In genomic region chr3:85468995-85469394, GRCm38 (mm10) we compare ENCODE assay signal across 15 mouse cellular contexts.
"Had no signal": no experiment of that assay in that cellular context is flagged by ENCODE, and none has a peak within 500 bp of the region (broad histone marks: within the 10 kb centered on the region; RNA-seq: fewer than 3 reads in every experiment).

No protein-coding gene starts in this region.

- H3K4me3 ChIP-seq: midbrain, embryonic 10.5 days; midbrain, embryonic 12.5 days; neural tube, embryonic 12.5 days; stomach, embryonic 15.5 days had no signal

- ATAC-seq: midbrain, embryonic 16.5 days had no signal

- H3K27ac ChIP-seq: midbrain, embryonic 10.5 days; midbrain, embryonic 12.5 days; neural tube, embryonic 12.5 days; stomach, embryonic 15.5 days; stomach, postnatal 0 days had no signal

- H3K4me1 ChIP-seq: midbrain, embryonic 10.5 days; midbrain, embryonic 12.5 days; neural tube, embryonic 12.5 days; stomach, embryonic 15.5 days had no signal

- DNase-seq: lung, adult 18-20 months; lung, embryonic 14.5 days; lung, postnatal 10 days; lung, postnatal 4 days; midbrain, embryonic 14.5 days; right cerebral cortex, postnatal 14 days; thymus, adult 2 months; thymus, postnatal 25 days; thymus, postnatal 4 days had no signal

- H3K27me3 ChIP-seq: midbrain, embryonic 12.5 days; neural tube, embryonic 12.5 days; stomach, embryonic 15.5 days had no signal
